Mouse (Mus musculus) urinary bladder, postnatal 0 days (tissue): ENCODE data around the gene Aifm2. TPM values are rescaled to one million over a fixed set of nuclear protein-coding genes. Genes with fewer than 3 reads are reported as not detected.

ENCODE experiments used
- microRNA-seq: library from miRNA; unstranded; fragments of <30 nt; microRNA quantifications from one replicate; pipeline ENCODE4, GENCODE M21; 2016
- polyA plus RNA-seq: library from polyadenylated mRNA; unstranded; fragments of >200 nt; fragmentation: Nextera tagmentation; extraction: Ambion mirVana; gene quantifications from 2 replicates; pipeline ENCODE4 v1.2.1, GENCODE M21; 2015

Gene Aifm2
- polyA plus RNA-seq: 239 and 258 TPM in 2 replicates

DNA sequence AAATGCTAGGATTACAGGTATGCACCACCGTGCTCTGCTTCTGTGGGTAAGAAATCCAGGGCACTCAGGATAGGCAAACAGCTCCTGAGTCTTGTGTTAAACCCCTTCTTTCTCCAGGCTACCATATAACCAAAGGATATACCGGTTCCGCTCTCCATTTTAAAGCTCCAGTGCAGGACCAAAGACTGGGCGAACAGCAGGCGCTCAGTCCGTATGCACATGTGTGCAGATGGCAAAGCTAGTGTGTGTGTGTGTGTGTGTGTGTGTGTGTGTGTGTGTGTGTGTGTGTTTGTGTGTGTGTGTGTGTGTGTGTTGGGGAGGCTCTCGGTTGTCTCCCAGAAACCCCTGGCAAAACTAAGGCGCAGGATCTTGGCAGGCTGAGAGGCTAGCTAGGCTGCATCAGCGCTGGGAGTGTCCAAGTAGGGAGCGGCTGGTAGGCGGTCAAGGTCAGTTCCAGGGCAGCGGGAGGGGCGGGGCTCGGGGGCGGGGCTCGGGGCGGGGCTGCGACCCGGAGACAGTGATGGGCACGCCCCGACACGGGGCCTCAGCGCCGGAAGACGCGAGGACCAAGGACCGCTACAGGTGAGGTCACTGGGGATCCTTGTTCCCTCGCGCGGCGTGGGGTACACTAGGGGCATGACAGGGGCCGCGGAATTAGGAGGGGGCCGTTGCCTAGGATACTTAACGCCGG lies at the start of gene Aifm2:
Aifm2 (plus strand) TSS at position 493 of the 691 bp plus-strand sequence.

DNA sequence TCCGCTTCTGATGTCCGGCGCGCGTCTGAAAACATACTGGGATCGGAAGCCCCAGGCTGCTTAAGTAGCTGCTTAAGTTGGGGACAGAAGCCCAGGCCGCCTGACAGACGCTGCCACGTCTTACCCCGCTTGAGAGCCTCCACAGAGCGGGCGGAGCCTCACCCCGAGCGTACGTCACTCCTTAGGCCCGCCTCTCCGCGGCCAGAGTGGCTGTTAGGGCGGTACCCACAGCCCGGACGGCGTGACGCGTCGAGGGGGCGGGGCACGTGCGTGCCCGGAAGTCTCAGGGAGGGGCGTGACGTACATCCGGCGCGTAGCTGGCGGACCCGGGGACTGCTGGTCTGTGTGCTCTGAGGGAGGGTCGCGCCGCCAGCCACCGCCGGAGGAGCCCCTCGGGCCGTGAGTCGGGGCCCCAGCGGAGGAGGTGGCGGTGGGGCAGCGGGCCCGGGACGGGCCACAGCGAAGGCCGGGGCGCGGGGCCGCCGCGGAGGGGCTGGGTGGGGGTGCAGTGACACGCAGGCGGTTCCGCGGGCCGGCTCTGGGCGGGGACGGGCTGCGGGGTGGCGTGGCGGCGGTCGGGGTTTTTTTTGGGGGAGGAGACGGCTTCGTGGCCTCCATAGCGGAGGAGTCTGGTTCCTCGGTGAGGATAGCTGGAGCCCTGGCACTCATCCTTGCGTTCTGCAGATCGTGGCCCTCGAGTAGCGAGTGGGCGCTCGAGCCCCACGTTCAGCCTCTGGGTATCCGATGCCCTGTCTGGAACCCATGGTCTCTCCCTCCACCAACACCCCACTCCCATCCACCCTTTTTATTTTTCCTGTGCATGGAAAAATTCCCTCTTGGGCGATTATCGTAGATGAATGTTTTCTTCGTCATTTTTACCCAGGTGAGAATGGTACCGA lies 34.8 kb upstream of the Aifm2 start, which contains the start of gene Sar1a:
Sar1a (plus strand) TSS at position 285 of the 899 bp plus-strand sequence.

GRCm38 (mm10) chr10:61694870-61695670 lies 20.0 kb upstream of the Aifm2 start, which contains the start of gene Tysnd1:
TSS of gene Tysnd1 (plus strand) at chr10:61695514.

DNA sequence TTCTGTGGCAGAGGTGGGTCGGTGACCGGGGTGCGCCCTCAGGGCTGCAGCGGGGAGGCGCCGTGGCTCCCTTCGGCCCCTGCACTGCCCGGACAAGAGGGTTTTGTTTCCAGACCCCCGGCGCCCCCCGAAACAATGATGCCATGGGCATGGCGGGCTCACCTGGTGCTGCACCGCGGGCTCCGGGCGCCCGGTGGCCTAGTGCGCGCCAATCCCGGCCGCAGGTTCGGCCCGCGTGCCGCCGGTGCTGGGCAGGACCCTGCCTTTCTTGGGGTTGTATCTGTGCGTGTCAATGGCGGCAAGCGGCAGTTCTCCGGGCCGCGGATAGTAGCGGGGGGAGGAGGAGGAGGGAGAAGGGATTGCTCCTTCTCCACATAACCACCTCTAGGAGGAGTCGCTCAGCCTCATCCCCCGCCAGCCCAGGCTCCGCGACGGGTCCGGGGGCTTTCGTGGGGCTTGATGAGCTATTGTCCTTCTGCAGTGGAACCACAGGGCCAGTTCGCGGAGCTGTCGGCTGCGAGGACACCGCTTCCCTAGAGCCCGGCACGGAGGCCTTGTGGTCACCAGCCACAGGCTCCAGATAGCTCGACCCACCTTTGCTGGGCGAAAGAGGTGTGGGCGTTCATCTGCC lies 68.7 kb downstream of the Aifm2 start, which contains the start of gene H2afy2:
H2afy2 (minus strand) TSS at position 527 of the 631 bp plus-strand sequence.

Small RNA genes lying within 50 kb of the gene (microRNA-seq; reads per million reads assigned to microRNA genes)
- gene Mir5108: not detected

Other genes starting within 250 kb of the Aifm2 start
- gene Lrrc20, start 239.5 kb upstream of the Aifm2 start, polyA plus RNA-seq: 4.9 and 5.5 TPM in 2 replicates
- gene Npffr1, start 119.8 kb upstream of the Aifm2 start, polyA plus RNA-seq: 0.08 TPM in 1 of 2 replicates, not detected in the other
- 83.4 and 97.0 TPM in 2 replicates for gene Ppa1, start 66.7 kb upstream of the Aifm2 start, polyA plus RNA-seq
- gene Sar1a, start 35.0 kb upstream of the Aifm2 start, polyA plus RNA-seq: 205 and 229 TPM in 2 replicates
- 17.5 and 18.6 TPM in 2 replicates for gene Tysnd1, start 19.7 kb upstream of the Aifm2 start, polyA plus RNA-seq
- 41.1 and 46.6 TPM in 2 replicates for gene H2afy2, start 68.9 kb downstream of the Aifm2 start, polyA plus RNA-seq